Mouse (Mus musculus): ENCODE measurements around the gene Ntsr1.

Gene Ntsr1

GRCm38 (mm10) chr2:180499741-180500140 lies at the start of gene Ntsr1:
Ntsr1 (plus strand) TSS chr2:180499976.
- DNase-seq (ENCODE audit: low spot score) = no peak

DNA sequence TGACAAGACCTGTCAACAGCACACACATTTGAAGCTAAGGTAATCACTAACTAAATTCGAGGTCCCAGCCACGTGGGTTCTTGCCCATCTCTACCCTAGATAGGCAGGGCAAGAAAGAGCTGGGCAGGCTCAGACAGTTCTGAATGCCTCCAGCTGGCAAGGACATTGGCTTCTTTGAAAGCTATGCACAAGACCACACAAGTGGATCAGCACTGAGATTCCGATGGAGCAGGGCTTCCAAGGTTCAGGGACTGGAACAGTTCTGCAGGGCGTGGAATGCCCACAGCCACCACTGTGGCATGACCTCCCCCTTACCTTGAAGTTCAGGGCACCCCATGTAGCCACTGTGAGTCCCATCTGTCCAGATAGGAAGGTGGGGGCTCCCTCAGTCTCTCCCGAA lies 49.2 kb upstream of the Ntsr1 start:
- DNase-seq (ENCODE audit: low spot score) = no peak

DNA sequence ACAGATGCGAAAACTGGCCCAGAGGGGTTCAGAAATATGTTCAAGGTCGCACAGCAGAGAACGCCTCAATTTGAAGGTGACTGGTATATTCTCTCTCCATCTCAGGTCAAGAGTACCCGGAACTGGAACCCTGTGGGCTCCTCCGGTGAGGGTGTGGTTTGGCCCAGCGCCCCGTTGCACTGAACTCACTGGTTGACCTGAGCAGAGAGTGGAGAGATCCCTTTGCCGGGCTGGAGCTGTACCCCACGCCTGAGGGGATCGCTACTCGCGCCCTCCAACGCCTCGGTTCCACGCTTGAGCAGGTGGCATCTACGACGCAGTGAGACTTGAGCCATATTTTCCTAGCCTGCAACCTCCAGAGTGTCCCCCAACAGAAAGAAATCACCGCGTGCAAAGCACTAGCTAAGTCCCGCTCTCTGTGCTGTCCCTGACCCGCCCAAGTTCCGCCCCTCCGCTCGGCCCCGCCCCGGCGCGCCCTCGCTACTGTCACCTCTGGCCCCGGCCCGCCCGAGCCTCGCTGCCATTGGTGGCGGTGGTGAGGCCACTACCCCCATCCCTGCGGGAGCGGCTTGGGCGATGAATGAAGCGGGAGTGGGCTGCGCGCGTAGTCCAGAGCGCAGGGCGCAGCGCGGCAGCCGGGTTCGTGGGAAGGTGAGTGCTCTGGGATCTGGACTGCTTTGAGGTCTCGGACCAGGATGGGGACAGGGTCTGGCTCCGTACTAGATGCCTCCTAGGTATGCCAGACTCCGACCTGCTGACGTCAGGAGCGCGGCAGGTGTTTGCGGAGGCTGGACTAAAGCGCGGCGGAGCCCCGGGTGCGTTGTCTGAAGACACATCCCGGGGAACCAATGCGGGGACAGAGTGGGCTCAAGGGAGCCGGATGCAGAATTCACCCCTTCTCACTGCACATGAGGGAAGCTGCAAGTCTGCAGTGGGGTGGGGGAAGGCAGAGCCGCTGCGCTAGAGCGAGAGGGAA lies 43.8 kb upstream of the Ntsr1 start, which contains the start of gene Slco4a1:
Gene Slco4a1 (plus strand): TSS at position 523 of the 976 bp plus-strand sequence.
- peak; percentile 80 for DNase-seq (ENCODE audit: low spot score)

DNA sequence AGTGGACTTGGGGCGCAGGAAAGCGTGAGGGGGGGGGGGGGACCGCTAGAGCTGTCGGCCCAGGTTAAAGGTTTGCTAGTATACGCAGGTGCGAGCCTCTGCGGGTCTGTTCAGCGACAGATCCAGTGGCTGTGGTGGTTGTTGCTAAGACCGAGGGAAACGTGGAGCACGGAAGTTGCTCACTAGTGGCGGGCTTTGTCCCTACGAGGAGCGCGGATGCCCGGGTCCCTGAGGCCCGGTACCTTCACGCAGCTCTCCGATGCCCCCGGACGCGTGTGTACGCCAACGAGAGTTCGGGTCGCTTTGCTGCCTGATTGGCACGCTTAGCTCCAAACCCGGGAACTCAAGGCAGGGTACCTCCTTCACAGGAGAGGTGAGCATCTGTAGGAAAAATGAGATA lies 43.1 kb upstream of the Ntsr1 start:
- DNase-seq (ENCODE audit: low spot score) = no peak

- peak; percentile 41 for DNase-seq (ENCODE audit: low spot score)
Observed at GRCm38 (mm10) chr2:180457680-180458079, 42.1 kb upstream of the Ntsr1 start.

- no peak for DNase-seq (ENCODE audit: low spot score)
Observed at GRCm38 (mm10) chr2:180459437-180459836, 40.3 kb upstream of the Ntsr1 start.

GRCm38 (mm10) chr2:180460801-180461200 lies 39.0 kb upstream of the Ntsr1 start:
- no peak for DNase-seq (ENCODE audit: low spot score)

GRCm38 (mm10) chr2:180462593-180462992 lies 37.2 kb upstream of the Ntsr1 start:
- no peak for DNase-seq (ENCODE audit: low spot score)

- DNase-seq (ENCODE audit: low spot score) = no peak
Observed at GRCm38 (mm10) chr2:180466505-180466904, 33.3 kb upstream of the Ntsr1 start.

DNA sequence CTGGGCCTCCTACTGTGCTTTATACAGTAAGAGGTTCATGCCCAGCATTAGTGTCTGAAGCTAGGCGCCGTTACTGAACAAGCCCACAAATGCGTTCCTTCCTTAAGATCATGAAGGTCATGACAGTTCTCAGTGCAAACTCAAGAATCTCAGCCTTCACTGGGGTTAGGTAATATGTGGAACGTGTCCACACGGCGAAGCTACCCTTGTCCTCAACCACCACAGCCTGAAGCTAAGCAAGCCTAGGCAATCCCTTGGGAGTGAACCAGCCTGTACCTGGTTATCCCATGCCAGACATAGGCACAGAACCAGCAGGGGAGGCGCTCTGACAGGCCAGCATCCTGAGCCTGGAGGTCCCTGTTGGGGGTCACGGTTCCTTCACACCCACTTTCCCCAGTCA lies 30.9 kb upstream of the Ntsr1 start:
- no peak for DNase-seq (ENCODE audit: low spot score)

DNA sequence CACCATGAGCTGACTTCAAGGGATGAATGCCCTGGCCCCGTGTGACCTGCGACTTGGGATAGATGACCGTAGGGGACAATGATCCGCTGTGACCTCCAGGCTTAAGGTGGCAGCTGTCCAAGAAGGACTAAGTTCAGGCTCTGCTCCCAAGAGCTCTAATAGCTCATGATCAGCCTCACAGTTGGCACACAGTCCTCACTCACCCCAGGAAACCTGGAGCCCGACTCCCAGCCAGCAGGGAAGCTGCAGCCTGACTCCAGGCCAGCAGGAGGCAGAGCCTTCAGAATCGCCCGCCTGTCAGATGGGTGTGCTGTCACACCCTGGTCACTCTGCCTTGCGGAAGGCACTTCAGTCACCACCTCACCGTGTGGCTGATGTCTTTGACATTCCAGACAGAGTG lies 30.0 kb upstream of the Ntsr1 start:
- DNase-seq (ENCODE audit: low spot score) = no peak

GRCm38 (mm10) chr2:180472306-180473079 lies 27.3 kb upstream of the Ntsr1 start:
- peak; percentile 26 for DNase-seq (ENCODE audit: low spot score)

GRCm38 (mm10) chr2:180473080-180473440 lies 26.7 kb upstream of the Ntsr1 start:
- peak; percentile 40 for DNase-seq (ENCODE audit: low spot score)

GRCm38 (mm10) chr2:180474864-180475263 lies 24.9 kb upstream of the Ntsr1 start:
- DNase-seq (ENCODE audit: low spot score) = no peak

- DNase-seq (ENCODE audit: low spot score) = no peak
Observed at GRCm38 (mm10) chr2:180482274-180482673, 17.5 kb upstream of the Ntsr1 start.

DNA sequence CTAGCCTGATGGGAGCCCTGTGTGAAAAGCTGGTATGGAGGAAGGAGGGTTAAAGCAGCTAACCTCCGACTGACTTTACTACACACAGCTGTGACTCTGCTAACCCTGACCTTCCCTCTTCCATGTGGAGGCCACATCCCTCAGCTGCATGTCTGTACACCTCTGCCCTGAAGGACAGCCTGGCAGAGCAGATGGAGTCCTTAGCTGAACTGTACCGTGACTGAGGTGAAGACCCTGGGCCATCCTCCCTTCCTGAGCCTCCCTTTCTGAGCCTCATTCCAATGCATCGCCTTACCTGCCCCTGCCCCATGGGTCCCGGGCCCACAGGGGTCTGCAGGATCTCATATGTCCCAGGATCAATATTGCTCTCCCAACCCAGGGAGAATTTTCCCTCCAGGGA lies 14.9 kb upstream of the Ntsr1 start:
- no peak for DNase-seq (ENCODE audit: low spot score)

- no peak for DNase-seq (ENCODE audit: low spot score)
Observed at GRCm38 (mm10) chr2:180485306-180485705, 14.5 kb upstream of the Ntsr1 start.

DNA sequence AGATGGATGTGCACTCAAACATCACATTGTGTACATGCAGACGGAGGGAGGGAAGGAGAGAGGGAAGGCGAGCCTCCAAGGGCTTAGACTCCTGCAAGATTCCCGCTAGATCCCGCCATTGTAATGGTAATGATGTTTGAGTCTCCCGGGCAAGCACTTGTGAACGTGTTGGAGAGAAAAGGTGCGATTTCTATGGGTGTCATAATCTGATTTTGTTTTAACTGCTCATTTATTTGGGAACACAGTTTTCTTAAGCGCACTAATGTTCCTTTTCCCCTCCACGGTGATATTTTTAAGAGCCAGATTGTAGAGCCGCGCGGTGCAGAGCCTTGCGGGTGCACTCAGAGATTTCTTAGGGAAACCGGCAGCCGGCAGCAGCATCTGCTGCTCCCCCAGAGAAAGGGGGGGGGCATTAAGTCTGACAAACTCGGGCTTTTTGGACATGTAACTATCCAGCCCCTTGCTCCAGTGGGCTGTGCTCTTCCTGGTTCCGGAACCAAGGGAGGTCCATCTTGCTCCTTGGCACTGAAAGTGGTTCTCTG lies 11.5 kb upstream of the Ntsr1 start:
- no peak for DNase-seq (ENCODE audit: low spot score)

- no peak for DNase-seq (ENCODE audit: low spot score)
Observed at GRCm38 (mm10) chr2:180495906-180496305, 3.9 kb upstream of the Ntsr1 start.

GRCm38 (mm10) chr2:180500726-180501125 lies 950 bp downstream of the Ntsr1 start:
- DNase-seq (ENCODE audit: low spot score) = no peak

DNA sequence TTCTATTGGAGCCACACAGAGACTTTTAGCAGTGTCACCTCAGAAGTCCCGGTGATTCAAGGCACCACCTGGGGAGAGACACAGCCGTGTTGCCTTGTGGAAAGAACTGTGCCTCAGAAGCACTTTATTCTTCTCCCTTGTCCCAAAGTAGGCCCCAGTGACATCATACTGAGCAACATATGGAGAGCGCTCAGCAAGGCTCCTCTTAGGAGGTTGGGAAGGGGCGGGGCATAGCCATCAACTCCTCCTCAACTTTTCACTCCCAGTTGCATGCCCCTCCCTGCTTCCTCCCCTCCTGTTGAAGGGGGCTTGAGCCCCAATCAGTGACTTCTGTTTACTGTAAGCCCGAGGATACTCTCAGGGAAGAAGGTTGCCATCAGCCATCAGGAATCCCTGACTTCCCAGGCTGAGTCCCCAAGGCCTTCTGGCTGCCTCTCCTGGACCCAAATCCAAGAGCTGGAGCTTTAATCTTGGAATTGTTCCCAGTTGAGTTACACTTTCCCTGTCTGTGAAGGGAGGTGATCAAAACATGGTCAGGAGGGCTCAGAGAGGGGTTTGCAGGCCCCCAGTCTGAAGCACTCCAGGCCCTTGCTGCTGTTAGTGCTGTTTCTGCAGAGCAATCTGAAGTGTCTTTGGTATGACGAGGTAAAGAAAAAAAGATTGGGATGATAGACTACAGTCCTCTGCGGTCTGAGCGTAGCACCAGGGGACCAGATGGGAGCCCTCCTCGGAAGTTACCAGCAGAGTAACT lies 1.6 kb downstream of the Ntsr1 start:
- no peak for DNase-seq (ENCODE audit: low spot score)

GRCm38 (mm10) chr2:180506281-180506680 lies 6.5 kb downstream of the Ntsr1 start:
- no peak for DNase-seq (ENCODE audit: low spot score)

Data from urinary bladder, postnatal 14 days (tissue).